1 mouse cellular context compared by ENCODE assay signal in genomic region chr14:20660827-20661660, GRCm38 (mm10).
A peak's percentile ranks its signal among the peaks of the same experiment; 100 is the strongest.
TF ChIP-seq lines count a peak whose summit lies in the region.

No protein-coding gene starts in this region.

TF ChIP-seq in CH12.LX, 34 proteins besides CTCF, POLR2A, EP300 and RAD21:
- TF ChIP-seq MXI1 (IDR thresholded peaks at IDR 0.05; ENCODE audit: low read depth, low read length) (peak; percentile 62), JUND (conservative IDR thresholded peaks at IDR 0.05; ENCODE audit: low read depth, low read length) (no peak), CHD2 (IDR thresholded peaks at IDR 0.05; ENCODE audit: low read length) (no peak), GABPA (IDR thresholded peaks at IDR 0.05; ENCODE audit: insufficient replicate concordance, low read depth, low read length) (no peak), ZMIZ1 (IDR thresholded peaks at IDR 0.05; ENCODE audit: low read depth, low read length) (no peak), ZC3H11A (IDR thresholded peaks at IDR 0.05; ENCODE audit: low read depth, low read length) (no peak), USF2 (conservative IDR thresholded peaks at IDR 0.05; ENCODE audit: low read depth, low read length) (no peak), KAT2A (IDR thresholded peaks at IDR 0.05; ENCODE audit: insufficient replicate concordance, low read length) (no peak), POLR2AphosphoS2 (IDR thresholded peaks at IDR 0.05; ENCODE audit: low read depth, low read length) (no peak), RCOR1 (conservative IDR thresholded peaks at IDR 0.05; ENCODE audit: low read depth, low read length) (no peak), NRF1 (IDR thresholded peaks at IDR 0.05; ENCODE audit: low read depth, low read length) (peak; percentile 25; the same call in 1 of the 2 replicates), PAX5 (IDR thresholded peaks at IDR 0.05; ENCODE audit: low read length) (no peak), UBTF (IDR thresholded peaks at IDR 0.05; ENCODE audit: low read depth, low read length) (no peak), E2F4 (IDR thresholded peaks at IDR 0.05; ENCODE audit: insufficient replicate concordance, low read depth, low read length) (0 out of 2 replicates have a peak, but pooled peaks have one; percentile 15), MAZ (IDR thresholded peaks at IDR 0.05; ENCODE audit: low read depth, low read length) (peak; percentile 69; the same call in 1 of the 2 replicates), TCF12 (IDR thresholded peaks at IDR 0.05; ENCODE audit: low read depth, low read length) (no peak), ELF1 (IDR thresholded peaks at IDR 0.05; ENCODE audit: low read depth, low read length) (no peak), ZKSCAN1 (IDR thresholded peaks at IDR 0.05; ENCODE audit: borderline replicate concordance, low read depth, low read length) (no peak), ZNF384 (IDR thresholded peaks at IDR 0.05; ENCODE audit: low read depth, low read length) (no peak), BHLHE40 (IDR thresholded peaks at IDR 0.05; ENCODE audit: low read depth, low read length) (no peak), MAFK (IDR thresholded peaks at IDR 0.05; ENCODE audit: insufficient replicate concordance, low read length) (no peak), HCFC1 (IDR thresholded peaks at IDR 0.05; ENCODE audit: low read depth, low read length) (no peak), SIN3A (IDR thresholded peaks at IDR 0.05; ENCODE audit: low read length) (peak; percentile 55; the same call in 1 of the 2 replicates), NELFE (IDR thresholded peaks at IDR 0.05; ENCODE audit: low read depth, low read length) (peak; percentile 42; the same call in 1 of the 2 replicates), CHD1 (IDR thresholded peaks at IDR 0.05; ENCODE audit: low read depth, low read length) (no peak), MYC (IDR thresholded peaks at IDR 0.05; ENCODE audit: low read depth, low read length) (no peak), IRF4 (IDR thresholded peaks at IDR 0.05; ENCODE audit: low read depth, low read length) (peak; percentile 52; the same call in 1 of the 2 replicates), TBP (conservative IDR thresholded peaks at IDR 0.05; ENCODE audit: low read depth, low read length) (peak; percentile 78; the same call in 1 of the 2 replicates), MAX (IDR thresholded peaks at IDR 0.05; ENCODE audit: low read length) (no peak; the same call in 1 of the 2 replicates), USF1 (IDR thresholded peaks at IDR 0.05; ENCODE audit: low read depth, low read length) (no peak), MEF2A (IDR thresholded peaks at IDR 0.05; ENCODE audit: borderline replicate concordance, low read depth, low read length) (0 out of 2 replicates have a peak, but pooled peaks have one; percentile 31), JUN (IDR thresholded peaks at IDR 0.05; ENCODE audit: insufficient read depth, low read depth, low read length) (no peak), ETS1 (conservative IDR thresholded peaks at IDR 0.05; ENCODE audit: low read depth, low read length) (no peak), SMC3 (IDR thresholded peaks at IDR 0.05; ENCODE audit: low read depth, low read length) (peak; percentile 72)
